Mouse (Mus musculus): ENCODE results near the gene Lypd3.
A peak's percentile ranks its signal among the peaks of the same experiment; 100 is the strongest.
"Not testable (repeated sequence)": the region's sequence is repeated elsewhere in the genome, so short reads cannot be mapped to it uniquely, and the experiment has no call there.

The Lypd3 gene

DNA sequence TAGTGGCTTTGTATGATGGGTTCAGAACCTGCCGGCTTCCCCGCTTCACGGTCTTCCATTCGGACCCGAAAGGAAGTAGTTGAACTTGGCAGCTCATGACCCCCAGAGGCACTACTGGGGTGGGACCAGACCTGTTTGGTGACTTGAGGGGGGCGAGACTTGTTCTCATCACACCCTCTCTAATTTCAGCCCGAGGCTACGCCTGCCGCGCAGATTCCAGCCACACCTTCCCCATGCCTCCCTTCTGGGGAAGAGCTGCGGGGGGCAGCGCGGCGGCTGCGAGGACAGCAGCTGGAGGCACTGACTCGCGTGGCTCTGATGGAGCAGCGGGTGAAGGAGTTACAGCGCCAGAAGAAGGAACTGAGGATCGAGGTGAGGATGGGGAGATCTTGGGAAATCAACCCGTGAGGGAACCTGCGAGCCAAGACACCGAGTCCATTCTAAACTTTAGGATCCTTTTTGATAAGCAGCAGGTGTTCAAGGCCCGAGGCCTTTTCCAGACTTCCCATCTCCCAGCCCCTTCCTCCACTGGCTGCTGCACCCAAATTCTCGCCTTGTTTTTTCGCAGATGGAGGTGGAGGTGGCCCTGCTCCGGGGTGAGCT is 23.9 kb upstream of the Lypd3 start:
- DNase-seq, result no peak

DNA sequence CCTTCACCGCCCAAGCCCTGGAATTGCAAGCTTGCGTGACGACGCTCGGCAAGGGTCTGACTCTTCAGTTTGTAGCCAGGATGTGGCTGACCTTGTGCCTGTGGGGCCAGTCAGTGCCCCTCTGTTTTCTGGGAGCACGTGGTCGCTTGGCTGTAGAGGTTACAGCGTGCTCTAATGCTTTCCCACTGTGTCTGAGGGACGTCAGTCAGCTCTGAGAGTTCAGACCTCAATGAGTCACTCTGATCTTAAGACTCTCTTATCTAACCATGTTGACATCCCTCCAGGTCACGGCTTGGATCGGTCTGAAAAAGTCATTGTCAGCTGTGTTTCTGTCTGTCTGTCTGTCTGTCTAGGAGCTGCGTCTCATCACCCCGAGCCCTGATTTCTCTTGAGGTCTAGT is 21.5 kb upstream of the Lypd3 start:
- no peak for DNase-seq

DNA sequence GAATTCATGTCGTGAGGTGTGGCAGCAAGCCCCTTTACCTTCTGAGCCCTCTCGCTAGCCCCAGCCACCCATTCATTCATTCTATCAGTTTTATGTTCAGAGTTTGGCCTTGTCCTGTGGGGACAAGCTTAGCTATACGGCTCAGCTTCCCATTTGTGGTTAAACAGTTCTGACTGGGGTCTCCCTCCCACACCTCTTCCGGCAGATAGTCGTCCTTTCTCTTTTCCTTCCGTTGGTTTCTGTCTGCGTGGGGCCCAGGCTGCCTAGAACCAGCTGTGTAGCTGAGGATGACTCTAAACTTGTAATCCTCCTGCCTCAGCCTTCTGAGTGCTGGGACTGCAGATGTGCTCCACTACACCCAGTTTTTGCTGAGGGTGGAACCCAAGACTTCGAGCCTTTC is 18.6 kb upstream of the Lypd3 start:
- no peak for DNase-seq

DNA sequence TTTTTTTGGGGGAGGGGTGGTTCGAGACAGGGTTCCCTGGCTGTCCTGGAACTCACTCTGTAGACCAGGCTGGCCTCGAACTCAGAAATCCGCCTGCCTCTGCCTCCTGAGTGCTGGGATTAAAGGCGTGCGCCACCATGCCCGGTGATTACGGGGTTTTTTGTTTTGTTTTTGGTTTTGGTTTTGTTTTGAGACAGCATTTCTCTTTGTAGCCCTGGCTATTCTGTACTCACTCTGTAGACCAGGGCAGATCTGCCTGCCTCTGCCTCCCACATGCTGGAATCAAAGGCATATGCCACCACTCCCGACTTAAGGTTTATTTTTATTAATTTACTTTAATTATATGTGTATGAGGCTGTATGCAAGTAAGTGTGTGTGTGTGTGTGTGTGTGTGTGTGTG is 18.0 kb upstream of the Lypd3 start:
- DNase-seq, result not testable (repeated sequence)

DNA sequence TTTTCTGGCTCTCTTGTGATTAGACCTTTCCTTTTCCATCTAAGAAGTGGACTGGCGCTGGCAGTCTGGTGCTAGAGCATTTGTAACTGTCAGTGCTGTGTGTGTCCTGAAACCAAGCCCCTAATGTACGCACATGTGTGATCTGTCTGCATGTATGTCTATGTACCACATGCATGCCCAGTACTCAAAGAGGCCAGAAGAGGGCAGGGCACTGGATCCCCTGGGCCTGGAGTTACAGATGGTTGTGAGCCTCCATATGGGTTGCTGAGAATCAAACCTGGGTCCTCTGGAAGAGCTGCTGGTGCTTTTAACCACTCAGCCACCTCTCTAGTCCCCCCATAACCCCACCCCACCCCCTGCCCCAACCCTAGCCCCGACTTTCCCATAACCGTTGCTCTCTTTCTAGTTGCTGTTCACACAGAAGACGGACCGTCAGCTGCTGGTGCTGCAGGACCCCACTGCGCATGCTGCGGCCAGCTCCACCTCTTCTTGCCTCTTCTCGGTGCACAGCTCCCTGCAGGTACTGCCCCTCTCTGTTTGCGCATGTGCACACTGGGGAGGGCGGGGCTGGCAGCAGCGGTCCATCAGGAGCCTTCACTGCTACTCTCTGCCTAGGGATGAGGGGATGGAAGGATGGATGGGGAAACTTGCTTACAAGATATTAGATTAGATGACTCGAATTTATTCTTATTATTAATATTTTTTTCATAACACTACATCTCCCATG is 16.5 kb upstream of the Lypd3 start:
- DNase-seq, result no peak

DNA sequence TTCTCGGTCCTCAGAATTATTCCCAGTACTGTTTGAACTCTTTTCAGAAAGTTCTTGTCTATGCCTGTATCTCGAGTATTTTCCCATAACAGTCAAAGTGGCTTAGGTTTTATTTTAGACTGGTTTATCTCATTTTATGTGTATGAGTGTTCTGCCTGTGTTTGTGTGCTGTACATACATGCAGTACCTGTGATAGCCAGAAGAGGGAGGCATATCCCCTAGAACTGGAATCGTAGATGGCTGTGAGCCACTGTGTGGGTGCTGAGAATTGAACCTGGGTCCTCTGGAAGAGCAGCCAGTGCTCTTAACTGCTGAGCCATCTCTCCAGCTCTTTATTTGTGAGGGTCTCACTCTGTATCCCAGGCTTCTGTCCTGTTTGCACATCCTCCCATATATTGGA is 15.2 kb upstream of the Lypd3 start:
- no peak for DNase-seq

DNA sequence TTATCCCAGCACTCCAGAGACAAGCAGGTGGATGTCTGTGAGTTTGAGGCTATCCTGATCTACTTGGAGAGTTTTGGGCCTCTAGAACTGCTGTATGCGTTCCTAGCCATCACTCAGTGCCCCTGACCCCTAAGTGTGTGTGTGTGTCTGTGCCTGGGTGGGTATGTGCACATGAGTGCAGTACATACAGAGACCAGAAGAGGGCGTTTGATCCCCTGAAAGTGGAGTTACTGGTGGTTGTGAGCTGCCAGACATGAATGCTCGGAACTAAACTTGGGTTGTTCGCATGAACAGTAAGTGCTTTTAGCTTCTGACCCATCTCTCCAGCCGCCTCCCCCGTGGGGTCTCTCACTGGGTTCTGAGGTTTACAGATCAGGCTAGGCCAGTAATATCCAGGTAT is 13.4 kb upstream of the Lypd3 start:
- DNase-seq, result no peak

DNA sequence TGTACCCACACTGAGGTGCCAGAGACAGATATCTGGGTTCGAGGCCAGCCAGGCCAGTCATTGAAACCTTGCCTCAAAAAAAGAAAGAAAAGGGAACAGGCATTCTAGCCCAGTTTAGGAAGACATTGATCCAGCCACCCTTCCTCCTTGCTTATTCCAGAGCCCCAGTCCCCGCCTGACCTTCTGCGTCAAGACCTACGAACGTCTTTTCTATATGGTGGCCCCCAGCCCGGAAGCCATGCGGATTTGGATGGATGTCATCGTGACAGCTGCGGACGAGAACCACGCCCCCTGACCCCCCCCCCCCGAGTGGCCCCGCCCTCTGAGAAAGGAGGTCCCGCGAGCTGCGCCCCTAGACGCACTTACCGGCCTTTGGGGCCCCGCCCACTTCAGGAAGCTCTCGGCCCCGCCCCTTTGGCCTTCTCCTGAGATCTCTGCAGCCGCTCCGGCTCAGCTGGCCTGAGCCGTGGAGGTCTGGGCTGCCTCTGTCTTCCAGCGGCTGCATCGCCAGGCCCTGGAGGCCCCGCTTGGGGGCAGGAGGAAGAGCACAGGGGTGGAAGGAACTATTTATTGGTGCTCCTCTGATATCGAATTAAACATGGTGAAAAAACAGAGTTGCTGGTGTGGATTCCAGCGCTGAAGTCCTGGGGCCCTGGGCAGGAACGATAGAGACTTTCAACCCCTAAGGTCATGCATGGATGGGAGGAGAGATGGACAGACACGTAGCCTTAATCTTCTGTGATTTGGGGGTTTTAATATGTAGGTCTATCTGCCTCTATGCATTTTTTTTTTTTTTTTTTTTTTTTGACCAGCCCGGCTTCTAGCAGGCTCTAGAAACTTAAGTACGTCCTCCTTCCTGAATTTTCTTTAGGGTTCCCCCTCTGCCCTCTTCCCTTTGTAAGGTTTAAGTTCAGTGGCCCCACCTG is 7.4 kb upstream of the Lypd3 start:
- DNase-seq, result peak; percentile 88 to 93

DNA sequence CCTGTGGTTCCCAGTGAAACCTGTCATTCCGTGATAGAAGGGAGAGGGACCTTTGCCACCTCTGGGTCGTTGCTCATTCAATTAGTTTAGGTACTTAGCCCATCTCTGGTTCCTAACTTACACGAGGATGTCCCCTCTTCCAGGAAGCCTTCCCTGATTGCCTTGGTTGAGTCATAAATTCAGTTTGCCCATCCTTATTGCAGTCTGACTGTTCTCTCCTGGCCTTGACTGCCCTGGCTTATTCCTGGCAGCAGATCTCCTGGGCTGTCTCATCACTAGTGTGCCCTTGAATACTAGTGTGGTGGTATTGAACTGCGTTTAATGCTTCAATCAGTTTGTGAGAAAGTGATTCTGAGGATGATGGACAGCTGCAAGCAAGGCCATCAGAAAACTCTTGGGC is 6.7 kb upstream of the Lypd3 start:
- no peak for DNase-seq

DNA sequence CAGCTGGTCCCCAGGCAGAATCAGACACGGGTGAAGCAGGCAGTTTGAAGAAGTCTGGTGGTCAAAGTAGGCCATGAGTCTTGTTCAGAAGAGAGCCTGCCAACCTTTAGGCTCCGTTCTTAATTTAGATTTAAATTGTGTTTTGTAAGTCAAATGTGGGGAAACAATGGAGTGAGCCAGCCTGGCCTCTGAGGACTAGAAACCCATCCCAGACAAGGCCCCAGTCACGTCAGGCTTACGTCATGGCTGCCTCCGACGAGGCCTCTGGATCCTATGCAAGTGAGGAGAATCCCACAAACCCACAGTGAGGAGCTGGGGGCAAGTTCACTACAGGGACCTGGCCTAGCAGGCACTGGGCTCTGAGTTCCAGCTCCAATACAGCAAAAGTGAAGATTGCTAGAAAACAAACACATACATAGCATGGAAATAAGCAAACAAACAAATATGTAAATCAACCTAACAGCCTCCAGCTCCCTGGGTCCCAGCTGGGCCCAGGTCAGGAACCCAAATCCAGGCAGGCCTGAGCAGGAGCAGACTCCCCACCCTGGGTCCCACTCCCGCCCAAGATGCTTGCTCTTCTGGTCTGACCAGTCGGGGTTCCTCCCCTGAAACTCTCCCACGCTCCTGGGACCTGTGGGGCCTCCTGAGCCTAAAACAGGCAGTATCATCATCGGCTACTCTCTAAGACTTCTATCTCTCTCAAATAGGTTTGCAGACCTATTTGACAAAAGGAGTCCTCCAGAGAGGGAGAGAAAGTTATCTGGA is 6.1 kb upstream of the Lypd3 start:
- DNase-seq, result no peak

DNA sequence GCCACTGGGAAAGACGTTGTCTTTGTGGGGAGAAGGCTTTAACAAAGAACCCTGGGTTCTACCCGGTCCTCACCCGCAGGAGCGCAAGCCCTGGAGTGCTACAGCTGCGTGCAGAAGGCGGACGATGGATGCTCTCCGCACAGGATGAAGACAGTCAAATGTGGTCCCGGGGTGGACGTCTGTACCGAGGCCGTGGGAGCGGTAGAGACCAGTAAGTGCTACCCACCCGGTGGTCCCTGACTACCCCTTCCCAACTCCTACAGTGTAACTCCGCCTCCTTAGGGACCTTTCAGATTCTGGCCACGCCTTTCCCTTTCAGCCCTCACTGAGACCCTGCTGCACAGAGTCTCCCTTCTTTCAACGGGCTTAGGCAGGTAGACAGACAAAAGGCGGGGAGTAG is 696 bp downstream of the Lypd3 start:
- no peak for DNase-seq

DNA sequence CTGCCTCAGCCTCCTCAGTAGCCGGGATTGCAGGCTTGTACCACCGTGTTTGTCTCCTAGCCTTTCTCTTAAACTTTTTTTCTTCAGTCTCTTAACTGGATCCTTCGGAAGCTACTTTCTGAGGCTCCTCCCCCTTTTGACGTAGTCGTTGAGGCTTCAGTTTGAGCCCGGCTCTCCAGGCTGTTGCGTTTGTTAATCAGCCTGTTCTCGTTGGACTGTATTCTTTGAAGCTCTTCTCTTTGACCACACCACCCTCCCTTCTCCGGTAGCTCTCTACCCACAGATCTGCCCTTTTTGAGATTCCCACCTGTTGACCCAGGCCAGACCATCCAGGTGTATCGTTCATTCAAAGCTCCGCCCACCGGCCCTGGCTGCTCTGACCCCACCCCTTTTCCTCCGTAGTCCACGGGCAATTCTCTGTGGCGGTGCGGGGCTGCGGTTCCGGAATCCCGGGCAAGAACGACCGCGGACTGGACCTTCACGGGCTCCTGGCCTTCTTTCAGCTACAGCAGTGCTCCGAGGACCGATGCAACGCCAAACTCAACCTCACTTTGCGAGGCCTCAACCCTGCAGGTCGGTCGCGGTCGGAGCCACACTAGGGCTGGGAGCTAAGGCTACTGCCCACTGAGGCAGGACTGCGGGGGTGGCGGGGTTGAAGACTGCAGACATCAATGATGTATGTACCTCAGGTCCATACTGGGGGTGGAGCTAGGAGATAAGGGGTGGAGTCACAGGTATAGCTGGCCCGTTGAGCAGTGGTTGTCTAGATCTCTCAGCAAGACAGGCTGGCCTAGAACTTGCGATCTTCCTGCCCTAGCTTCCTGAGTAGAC is 1.9 kb downstream of the Lypd3 start:
- DNase-seq, result peak; percentile 26 to 37

DNA sequence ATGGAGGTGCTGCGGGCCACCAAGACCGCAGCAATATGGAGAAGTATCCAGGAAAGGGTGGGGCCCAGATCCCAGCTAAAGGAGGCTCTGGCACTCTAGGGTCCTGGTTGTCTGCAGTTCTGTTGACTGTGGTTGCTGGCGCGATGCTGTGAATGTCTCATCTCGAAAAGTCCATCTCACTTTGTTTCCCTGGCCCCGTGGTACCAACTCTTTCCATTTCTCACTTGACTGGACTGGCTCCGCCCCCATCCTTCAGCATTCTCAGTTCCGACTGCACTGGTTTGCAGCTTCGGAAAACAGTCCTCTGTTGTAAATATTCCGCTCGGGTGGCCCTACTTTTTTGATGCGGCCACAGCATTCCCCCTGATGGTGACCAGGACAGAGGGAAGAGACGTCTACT is 4.1 kb downstream of the Lypd3 start:
- no peak for DNase-seq

DNA sequence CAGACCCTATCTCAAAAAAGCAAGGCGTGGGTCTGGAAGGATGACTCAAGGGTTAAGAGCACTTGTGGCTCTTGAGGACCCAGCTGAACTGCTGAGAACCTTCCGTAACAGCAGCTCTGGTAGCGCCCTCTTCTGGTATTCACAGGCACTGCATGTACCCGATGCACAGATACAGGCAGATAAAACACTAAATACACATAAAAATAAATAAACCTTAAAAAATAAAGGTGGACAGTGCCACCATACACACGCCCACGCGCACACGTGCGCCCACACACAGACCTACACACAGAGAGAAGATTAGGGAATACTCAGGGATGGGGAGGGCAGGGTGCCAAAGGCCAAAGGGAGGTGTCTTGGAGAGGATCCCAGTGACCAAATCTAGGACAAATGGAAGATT is 6.1 kb downstream of the Lypd3 start:
- peak; percentile 78 to 82 for DNase-seq

DNA sequence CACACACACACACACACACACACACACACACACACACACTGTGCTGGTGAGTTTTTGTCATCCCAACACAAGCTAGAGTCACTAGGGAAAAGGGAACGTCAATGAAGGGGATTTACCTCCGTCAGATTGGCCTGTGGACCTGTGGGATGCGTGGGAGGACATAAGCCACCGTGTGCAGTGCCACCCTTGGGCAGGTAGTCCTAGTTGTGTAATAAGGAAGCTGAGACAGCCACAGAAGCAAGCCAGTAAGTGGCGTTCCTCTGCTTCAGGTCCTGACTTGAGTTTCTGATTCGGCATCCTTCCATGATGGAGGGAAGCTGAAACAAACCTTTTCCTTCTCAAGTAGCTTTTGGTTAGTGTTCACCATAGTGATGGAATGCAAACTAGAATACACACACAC is 8.1 kb downstream of the Lypd3 start:
- no peak for DNase-seq

DNA sequence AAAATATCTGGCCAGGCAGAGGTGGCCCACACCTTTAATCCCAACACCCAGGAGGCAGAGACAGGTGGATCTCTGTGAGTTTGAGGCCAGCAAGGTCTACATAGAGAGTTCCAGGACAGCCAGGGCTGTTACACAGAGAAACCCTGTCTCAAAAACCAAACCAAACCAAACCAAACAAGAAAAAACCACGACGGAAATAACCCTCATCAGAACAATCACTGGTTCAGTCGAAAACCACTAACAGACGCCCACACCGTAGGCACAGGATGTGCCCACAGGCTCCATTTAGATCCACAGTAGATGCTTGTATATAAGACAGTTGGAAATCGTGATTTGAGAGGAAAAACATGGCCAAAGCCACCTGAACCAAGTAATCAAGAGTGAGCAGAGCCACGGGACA is 8.6 kb downstream of the Lypd3 start:
- DNase-seq, result no peak

DNA sequence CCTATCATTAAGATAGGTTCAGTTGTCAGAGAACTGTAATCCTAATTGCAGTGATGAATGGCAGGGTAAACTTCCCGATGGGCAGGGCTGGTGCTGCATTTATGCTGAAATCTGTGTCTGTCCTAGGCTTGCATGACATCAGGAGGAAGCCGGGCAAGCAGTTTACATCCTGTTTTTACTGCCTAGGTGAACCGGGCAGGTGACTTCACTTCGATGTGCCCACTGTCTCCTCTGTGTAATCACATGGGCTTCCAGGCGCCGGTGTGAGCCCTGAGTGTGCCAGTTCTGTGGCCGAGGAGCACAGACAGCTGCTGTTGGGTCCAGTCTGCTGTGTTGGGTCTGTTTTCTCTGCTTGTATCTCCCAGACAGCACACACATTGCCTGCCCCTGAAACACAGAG is 10.1 kb downstream of the Lypd3 start:
- no peak for DNase-seq

DNA sequence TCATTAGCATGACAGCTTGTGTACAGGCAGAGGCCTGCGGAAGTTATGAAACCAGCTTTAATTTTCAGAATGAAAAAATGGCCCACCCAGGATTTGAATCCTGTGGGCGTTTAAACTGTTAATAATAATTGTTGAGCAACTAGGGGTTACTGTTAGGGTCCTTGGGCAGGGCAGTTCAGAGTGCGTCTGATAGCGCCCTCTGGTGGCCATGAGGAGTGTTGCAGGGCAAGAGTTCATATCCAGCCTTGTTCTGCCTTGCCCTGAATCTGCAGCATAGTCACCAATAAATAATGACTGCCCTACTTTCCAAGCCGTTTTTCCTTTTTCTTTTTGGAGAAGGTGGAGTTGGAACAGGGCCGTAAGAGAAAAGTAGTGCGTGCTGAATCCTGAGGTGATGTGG is 17.3 kb downstream of the Lypd3 start:
- DNase-seq, result peak; percentile 73 to 80

DNA sequence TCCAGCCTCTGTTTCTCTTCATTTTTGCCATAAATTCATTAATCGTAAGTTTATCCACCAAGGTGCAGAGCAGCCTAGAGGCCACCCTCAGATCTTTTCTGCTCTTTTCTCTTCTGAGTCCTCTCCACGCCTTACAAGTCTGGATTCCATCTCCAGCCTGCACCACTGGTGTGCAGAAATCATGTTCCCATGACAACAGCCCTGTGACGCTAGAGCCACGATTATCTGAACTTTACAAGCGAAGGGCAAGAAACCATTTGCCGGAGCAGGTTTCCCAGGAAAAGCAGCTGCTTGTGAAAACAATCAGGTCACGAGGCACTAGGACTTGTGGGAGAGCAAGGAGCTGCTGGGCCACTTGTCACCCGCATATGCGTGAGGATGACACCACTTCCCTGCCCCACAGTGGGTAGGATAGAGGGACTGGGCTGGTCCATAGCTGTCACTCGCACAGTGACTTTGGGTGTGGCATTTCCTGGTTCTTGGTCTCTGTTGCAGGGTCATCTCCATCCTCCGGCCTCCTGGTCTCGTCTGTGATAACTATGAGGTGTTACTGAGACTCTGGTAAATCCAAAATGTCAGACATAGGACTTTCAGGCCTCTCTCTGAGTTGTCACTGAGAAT is 23.5 kb downstream of the Lypd3 start:
- no peak for DNase-seq

DNA sequence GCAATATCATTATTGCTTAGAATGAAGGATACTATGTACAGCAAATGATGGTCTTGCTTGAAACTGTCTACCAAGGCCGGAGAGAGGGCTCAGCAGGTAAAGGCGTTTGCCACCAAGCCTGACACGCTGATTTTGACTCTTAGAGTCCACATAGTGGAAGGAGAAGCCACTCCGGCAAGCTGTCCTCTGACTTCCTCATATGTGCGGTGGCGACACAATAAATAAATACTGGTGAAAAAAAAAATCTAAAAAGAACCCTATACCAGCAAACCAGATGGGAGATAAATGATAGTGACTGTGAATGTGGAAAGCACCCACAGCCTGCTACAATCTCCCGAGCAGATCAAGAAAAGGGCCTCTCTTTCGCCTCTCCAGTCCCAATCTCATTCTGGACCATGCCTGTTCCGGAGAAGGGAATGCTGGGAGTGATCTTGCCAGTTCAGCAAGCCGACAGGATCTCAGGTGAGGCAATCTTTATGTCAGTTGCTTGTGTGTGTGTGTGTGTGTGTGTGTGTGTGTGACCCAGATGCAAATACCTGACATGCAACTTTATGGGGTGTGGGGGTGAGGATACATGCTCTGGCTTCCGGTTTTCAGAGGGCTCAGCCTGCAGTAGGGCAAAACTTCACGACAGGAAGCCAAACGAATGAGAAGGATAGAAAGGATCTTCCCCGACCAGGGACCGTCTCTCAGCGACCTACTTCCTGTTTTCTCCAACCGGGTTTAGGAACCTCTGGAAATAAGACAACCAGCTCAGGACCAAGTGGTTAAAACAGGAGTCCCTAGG is 25.0 kb downstream of the Lypd3 start:
- no peak for DNase-seq

DNA sequence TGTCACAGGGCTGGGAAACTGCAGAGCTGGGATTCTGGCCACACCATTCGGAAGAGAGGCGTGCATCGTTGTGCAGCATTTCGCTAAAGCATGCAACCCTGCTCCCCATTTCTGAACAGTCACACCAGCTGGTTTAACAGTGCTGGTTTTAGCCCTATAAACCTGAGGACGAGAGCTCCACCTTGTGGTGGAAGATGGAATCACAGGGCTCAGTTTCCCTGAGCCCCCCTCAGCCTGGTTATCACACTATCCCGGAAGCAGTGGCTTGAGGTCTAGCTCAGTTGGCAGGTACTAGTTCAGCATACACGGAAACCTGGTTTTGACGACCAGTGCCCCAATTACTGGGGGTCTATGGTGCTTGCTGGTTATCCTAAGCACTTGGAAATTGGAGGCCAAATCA is 26.2 kb downstream of the Lypd3 start:
- peak; percentile 82 to 83 for DNase-seq

All from kidney, postnatal 4 days (tissue).